In the genomic region with DNA sequence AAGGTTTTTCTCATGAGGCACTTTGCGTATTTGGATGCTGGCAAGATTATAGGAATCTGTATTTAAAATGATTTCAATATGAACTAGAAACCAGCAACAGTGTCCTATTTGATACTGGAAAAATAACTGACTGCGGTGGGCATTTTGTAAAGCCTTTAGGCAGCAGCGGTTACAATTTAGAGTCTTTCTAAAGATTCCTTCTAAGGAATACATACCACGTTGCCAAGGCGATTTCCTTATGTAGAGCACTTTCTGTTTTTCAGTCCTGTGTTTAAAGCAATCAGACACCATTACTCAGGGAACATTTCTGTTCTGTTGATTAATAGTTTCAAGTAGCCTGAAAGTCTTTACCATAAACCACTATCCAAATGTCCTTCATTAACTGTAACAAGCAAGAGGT, we compare ENCODE assay signal across 19 mouse cellular contexts.
DNase-seq lines count a peak whose midpoint lies in the region; ATAC-seq and TF ChIP-seq lines count a peak whose summit lies in the region.
"Had no signal": no experiment of that assay in that cellular context is flagged by ENCODE, and none has a peak within 500 bp of the region (broad histone marks: within the 10 kb centered on the region; RNA-seq: fewer than 3 reads in every experiment).

No protein-coding gene starts in this region.

- no peaks in the 10 kb centered on the region for H3K36me3 ChIP-seq in forebrain, embryonic 16.5 days (ENCODE audit: control insufficient read depth, insufficient read depth)
- no peaks in the 10 kb centered on the region for H3K36me3 ChIP-seq in forebrain, embryonic 13.5 days (ENCODE audit: poor library complexity, severe bottlenecking)
- no peaks in the 10 kb centered on the region for H3K36me3 ChIP-seq in limb, embryonic 14.5 days (ENCODE audit: control insufficient read depth, insufficient read depth, low read length)
- no peaks in the 10 kb centered on the region for H3K36me3 ChIP-seq in limb, embryonic 10.5 days
- H3K36me3 ChIP-seq in limb, embryonic 15.5 days, result no peaks in the 10 kb centered on the region
- H3K36me3 ChIP-seq: liver, embryonic 13.5 days; lung, embryonic 15.5 days; midbrain, embryonic 10.5 days; neural tube, embryonic 13.5 days had no signal

- 60% methylated on average over 5 of the region's 5 CpGs for WGBS in forebrain, embryonic 16.5 days
- 74% methylated on average over 5 of the region's 5 CpGs for WGBS in forebrain, embryonic 13.5 days
- WGBS in limb, embryonic 14.5 days, result 74% methylated on average over 5 of the region's 5 CpGs
- 90% methylated on average over 5 of the region's 5 CpGs for WGBS in limb, embryonic 10.5 days
- WGBS in limb, embryonic 15.5 days, result 58% methylated on average over 5 of the region's 5 CpGs

- H3K4me1 ChIP-seq in forebrain, embryonic 16.5 days (replicated peaks; ENCODE audit: control insufficient read depth, insufficient read depth, low read length), result no peaks in the 10 kb centered on the region; the same call in none of the 2 replicates
- peaks cover 5% of the 10 kb centered on the region; the same call in 1 of the 2 replicates for H3K4me1 ChIP-seq in forebrain, embryonic 13.5 days
- 0 out of 2 replicates have a peak, but pooled peaks cover 3% of the 10 kb centered on the region for H3K4me1 ChIP-seq in limb, embryonic 14.5 days (ENCODE audit: control insufficient read depth, insufficient read depth, low read length)
- H3K4me1 ChIP-seq in limb, embryonic 10.5 days, result no peaks in the 10 kb centered on the region
- H3K4me1 ChIP-seq in cortical plate, adult 2 months (ENCODE audit: control insufficient read depth, insufficient read depth, low read length), result peaks cover 7% of the 10 kb centered on the region; the same call in 1 of the 2 replicates
- 0 out of 2 replicates have a peak, but pooled peaks cover 2% of the 10 kb centered on the region for H3K4me1 ChIP-seq in limb, embryonic 15.5 days
- H3K4me1 ChIP-seq: liver, embryonic 13.5 days; lung, embryonic 15.5 days; midbrain, embryonic 10.5 days had no signal

- no peak overlapping the region for H3K9ac ChIP-seq in forebrain, embryonic 16.5 days (replicated peaks; ENCODE audit: low read depth, low read length)
- no peak overlapping the region for H3K9ac ChIP-seq in forebrain, embryonic 13.5 days
- no peak overlapping the region for H3K9ac ChIP-seq in limb, embryonic 14.5 days (ENCODE audit: low read depth, low read length, severe bottlenecking)
- no peak overlapping the region for H3K9ac ChIP-seq in limb, embryonic 15.5 days
- H3K9ac ChIP-seq: liver, embryonic 13.5 days; lung, embryonic 15.5 days; neural tube, embryonic 13.5 days had no signal

- peak; percentile 47 for DNase-seq in limb, embryonic 14.5 days (ENCODE audit: low spot score)
- DNase-seq in limb, embryonic 10.5 days (ENCODE audit: low spot score), result no peak
- DNase-seq in ovary, adult 18-20 months (ENCODE audit: low spot score), result no peak
- DNase-seq: B cell, adult 2 months; cerebellum, adult 8-10 months; kidney, adult 2 months; kidney, postnatal 10 days; liver, embryonic 13.5 days; right cerebral cortex, postnatal 14 days had no signal

- H3K27ac ChIP-seq in forebrain, embryonic 16.5 days (ENCODE audit: low read length), result peak overlapping the region; percentile 14; the same call in 1 of the 2 replicates
- no peak overlapping the region for H3K27ac ChIP-seq in forebrain, embryonic 13.5 days
- 0 out of 2 replicates have a peak overlapping the region, but pooled peaks have one; percentile 16 for H3K27ac ChIP-seq in limb, embryonic 14.5 days (replicated peaks; ENCODE audit: low read depth, low read length)
- H3K27ac ChIP-seq in limb, embryonic 10.5 days, result no peak overlapping the region
- H3K27ac ChIP-seq in cortical plate, adult 2 months (ENCODE audit: insufficient read depth, low read length), result peak overlapping the region; percentile 3; the same call in 1 of the 2 replicates
- H3K27ac ChIP-seq in limb, embryonic 15.5 days, result peak overlapping the region; percentile 64
- H3K27ac ChIP-seq: liver, embryonic 13.5 days; lung, embryonic 15.5 days; macrophage; midbrain, embryonic 10.5 days; neural tube, embryonic 13.5 days had no signal

- no peak for TF ChIP-seq CTCF in cortical plate, adult 2 months (IDR thresholded peaks at IDR 0.05; ENCODE audit: extremely low read depth, insufficient read depth, low read length)

- no peak overlapping the region; the same call in 1 of the 2 replicates for H3K4me2 ChIP-seq in forebrain, embryonic 16.5 days (ENCODE audit: low read length)
- no peak overlapping the region for H3K4me2 ChIP-seq in forebrain, embryonic 13.5 days
- no peak overlapping the region for H3K4me2 ChIP-seq in limb, embryonic 14.5 days (replicated peaks; ENCODE audit: low read depth, low read length, severe bottlenecking)
- H3K4me2 ChIP-seq in limb, embryonic 15.5 days, result no peak overlapping the region
- H3K4me2 ChIP-seq: liver, embryonic 13.5 days; lung, embryonic 15.5 days; neural tube, embryonic 13.5 days had no signal

- H3K4me3 ChIP-seq in forebrain, embryonic 16.5 days (replicated peaks; ENCODE audit: low read length), result no peak overlapping the region
- no peak overlapping the region for H3K4me3 ChIP-seq in forebrain, embryonic 13.5 days
- no peak overlapping the region for H3K4me3 ChIP-seq in limb, embryonic 14.5 days (replicated peaks; ENCODE audit: low read length)
- no peak overlapping the region for H3K4me3 ChIP-seq in limb, embryonic 10.5 days
- H3K4me3 ChIP-seq in cortical plate, adult 2 months (ENCODE audit: insufficient read depth, low read length), result no peak overlapping the region
- H3K4me3 ChIP-seq in limb, embryonic 15.5 days, result no peak overlapping the region
- H3K4me3 ChIP-seq: liver, embryonic 13.5 days; lung, embryonic 15.5 days; midbrain, embryonic 10.5 days; neural tube, embryonic 13.5 days had no signal

- no peak for TF ChIP-seq POLR2A in limb, embryonic 14.5 days (IDR thresholded peaks at IDR 0.05; ENCODE audit: borderline replicate concordance, extremely low read depth, insufficient read depth, insufficient read length)
- no peak for TF ChIP-seq POLR2A in cortical plate, adult 2 months (IDR thresholded peaks at IDR 0.05; ENCODE audit: extremely low read depth, insufficient read depth, low read length)

- no peaks in the 10 kb centered on the region for H3K9me3 ChIP-seq in forebrain, embryonic 16.5 days (ENCODE audit: control insufficient read depth, low read length)
- H3K9me3 ChIP-seq in forebrain, embryonic 13.5 days (replicated peaks), result no peaks in the 10 kb centered on the region
- H3K9me3 ChIP-seq in limb, embryonic 14.5 days (ENCODE audit: control insufficient read depth, low read length), result no peaks in the 10 kb centered on the region
- no peaks in the 10 kb centered on the region for H3K9me3 ChIP-seq in limb, embryonic 10.5 days (replicated peaks)
- H3K9me3 ChIP-seq in limb, embryonic 15.5 days, result no peaks in the 10 kb centered on the region
- H3K9me3 ChIP-seq: liver, embryonic 13.5 days; lung, embryonic 15.5 days; midbrain, embryonic 10.5 days; neural tube, embryonic 13.5 days had no signal

- no peak for ATAC-seq in forebrain, embryonic 16.5 days
- no peak for ATAC-seq in forebrain, embryonic 13.5 days
- no peak for ATAC-seq in limb, embryonic 14.5 days (ENCODE audit: low FRiP score, low read depth)
- ATAC-seq in limb, embryonic 15.5 days (ENCODE audit: insufficient number of reproducible peaks, low FRiP score, low TSS enrichment, low read depth), result no peak
- no peak for ATAC-seq in activated CD4-positive, CD25-positive, alpha-beta regulatory T cell, adult 4 months
- ATAC-seq: inflammation-experienced regulatory T-cells, adult 6 months had no signal

- no peaks in the 10 kb centered on the region for H3K27me3 ChIP-seq in forebrain, embryonic 16.5 days (replicated peaks; ENCODE audit: control insufficient read depth, insufficient read depth, low read length)
- H3K27me3 ChIP-seq in forebrain, embryonic 13.5 days, result no peaks in the 10 kb centered on the region
- H3K27me3 ChIP-seq in limb, embryonic 14.5 days (ENCODE audit: control insufficient read depth, insufficient read depth, low read length), result no peaks in the 10 kb centered on the region
- H3K27me3 ChIP-seq in limb, embryonic 10.5 days (ENCODE audit: low read depth, poor library complexity, severe bottlenecking), result no peaks in the 10 kb centered on the region
- no peaks in the 10 kb centered on the region for H3K27me3 ChIP-seq in limb, embryonic 15.5 days
- H3K27me3 ChIP-seq: liver, embryonic 13.5 days; lung, embryonic 15.5 days; neural tube, embryonic 13.5 days had no signal

Comparison
In these comparisons a context has a peak if more than half of its experiments do, and no peak if none do; other contexts are left out.
1. H3K27ac ChIP-seq: peak in forebrain, embryonic 16.5 days (single experiment), limb, embryonic 14.5 days (single experiment), cortical plate, adult 2 months (single experiment) and limb, embryonic 15.5 days (single experiment); none in forebrain, embryonic 13.5 days (single experiment) and limb, embryonic 10.5 days (single experiment).